Mouse (Mus musculus) stomach, embryonic 14.5 days (tissue): ENCODE results near the gene Fut2. TPM values are rescaled to one million over a fixed set of nuclear protein-coding genes. Genes with fewer than 3 reads are reported as not detected.

Source experiments
- ATAC-seq: fragments of 200-750 bp; cut with Nextera tagmentation; 2 replicates; pipeline ENCODE4 v1.8.0; 2017; ENCODE audit warnings: low read depth, moderate TSS enrichment; ENCODE audit not compliant: insufficient number of reproducible peaks, insufficient read depth, low FRiP score
- H3K27ac ChIP-seq: fragments of 300-500 bp; sonication (generic); 2 replicates; pipeline ENCODE4 v1.5.1; 2014; ENCODE audit warnings: mild to moderate bottlenecking, low read length, moderate library complexity, mixed read lengths
- H3K27me3 ChIP-seq: fragments of 300-500 bp; sonication (generic); 2 replicates; pipeline ENCODE4 v1.6.1; 2014; ENCODE audit warnings: low read length, control low read depth, mixed read lengths; ENCODE audit not compliant: control insufficient read depth, insufficient read depth
- H3K36me3 ChIP-seq: fragments of 300-500 bp; sonication (generic); 2 replicates; pipeline ENCODE4 v1.6.1; 2014; ENCODE audit warnings: mild to moderate bottlenecking, control low read depth, low read length, moderate library complexity, mixed read lengths; ENCODE audit not compliant: control insufficient read depth, insufficient read depth
- H3K4me1 ChIP-seq: fragments of 300-500 bp; sonication (generic); 2 replicates; pipeline ENCODE4 v1.6.1; 2014; ENCODE audit warnings: low read length, control low read depth, mixed read lengths; ENCODE audit not compliant: control insufficient read depth, insufficient read depth
- H3K4me2 ChIP-seq: fragments of 300-500 bp; sonication (generic); replicated peaks from 2 replicates; pipeline ENCODE4 v1.6.1; 2014; ENCODE audit warnings: low read depth, low read length, control low read depth
- H3K4me3 ChIP-seq: fragments of 300-500 bp; sonication (generic); 2 replicates; pipeline ENCODE4 v1.5.1; 2014; ENCODE audit warnings: low read depth, low read length, control low read depth
- H3K9ac ChIP-seq: fragments of 300-500 bp; sonication (generic); replicated peaks from 2 replicates; pipeline ENCODE4 v1.6.1; 2014; ENCODE audit warnings: low read depth, mild to moderate bottlenecking, control low read depth, low read length, moderate library complexity, mixed read lengths
- H3K9me3 ChIP-seq: fragments of 300-500 bp; sonication (generic); 2 replicates; pipeline ENCODE4 v1.6.1; 2016; ENCODE audit warnings: low read depth, low read length, control low read depth; ENCODE audit not compliant: control insufficient read depth
- WGBS: fragments of 180-500 bp; shearing (Covaris S2); extraction: QIAGEN DNeasy Blood & Tissue Kit; methylation state at CpG from one replicate; pipeline ENCODE4 v1.1.7; 2014; 5-methylcytosine and 5-hydroxymethylcytosine counted together
- polyA plus RNA-seq: library from polyadenylated mRNA; unstranded; fragments of >200 nt; fragmentation: Nextera tagmentation; extraction: Ambion mirVana; gene quantifications from 2 replicates; pipeline ENCODE4 v1.2.1, GENCODE M21; 2014

The Fut2 gene
- polyA plus RNA-seq, 1 experiment from 2014 or later: 6.1 TPM

- peak overlapping the region; percentile 39 for H3K4me3 ChIP-seq
- H3K27ac ChIP-seq: no peak overlapping the region
- peak overlapping the region; percentile 73 for H3K4me2 ChIP-seq
- H3K9ac ChIP-seq: peak overlapping the region; percentile 55; the same call in 1 of the 2 replicates
- H3K27me3 ChIP-seq: 0 out of 2 replicates have a peak, but pooled peaks cover 4% of the 10 kb centered on the region
- H3K4me1 ChIP-seq: peaks cover 27% of the 10 kb centered on the region
- WGBS: 1% methylated on average over 20 of the region's 20 CpGs
- no peaks in the 10 kb centered on the region for H3K36me3 ChIP-seq
- no peak for ATAC-seq
- H3K9me3 ChIP-seq: no peaks in the 10 kb centered on the region
Observed at GRCm38 (mm10) chr7:45700301-45701015, 34.3 kb upstream of the Fut2 start.

- WGBS: 2% methylated on average over 36 of the region's 36 CpGs
- no peak for ATAC-seq
- H3K4me3 ChIP-seq: peak within 1 kb of the TSS; percentile 39
- H3K4me1 ChIP-seq: peaks cover 27% of the 10 kb centered on the region
- peak within 1 kb of the TSS; percentile 55; the same call in 1 of the 2 replicates for H3K9ac ChIP-seq
- 0 out of 2 replicates have a peak, but pooled peaks cover 4% of the 10 kb centered on the region for H3K27me3 ChIP-seq
- no peaks in the 10 kb centered on the region for H3K36me3 ChIP-seq
- H3K9me3 ChIP-seq: no peaks in the 10 kb centered on the region
- H3K4me2 ChIP-seq: peak within 1 kb of the TSS; percentile 73
- no peak within 1 kb of the TSS for H3K27ac ChIP-seq
Observed at GRCm38 (mm10) chr7:45699523-45700141, 33.4 kb upstream of the Fut2 start, which contains the start of gene Car11. Gene Car11, plus strand, starts transcription at chr7:45699843.

GRCm38 (mm10) chr7:45697894-45698293 is 31.7 kb upstream of the Fut2 start:
- no peak overlapping the region for H3K4me3 ChIP-seq
- no peak for ATAC-seq
- H3K36me3 ChIP-seq: no peaks in the 10 kb centered on the region
- no peak overlapping the region for H3K27ac ChIP-seq
- peaks cover 17% of the 10 kb centered on the region; the same call in 1 of the 2 replicates for H3K4me1 ChIP-seq
- no peak overlapping the region for H3K9ac ChIP-seq
- no peaks in the 10 kb centered on the region for H3K9me3 ChIP-seq
- H3K4me2 ChIP-seq: no peak overlapping the region
- H3K27me3 ChIP-seq: 0 out of 2 replicates have a peak, but pooled peaks cover 4% of the 10 kb centered on the region
- 89% methylated on average over 6 of the region's 7 CpGs for WGBS

- Histone ChIP-seq H3K4me2 (no peak overlapping the region), H3K9me3 (no peaks in the 10 kb centered on the region), H3K27ac (no peak overlapping the region), H3K9ac (no peak overlapping the region), H3K27me3 (0 out of 2 replicates have a peak, but pooled peaks cover 4% of the 10 kb centered on the region), H3K4me3 (no peak overlapping the region), H3K4me1 (peaks cover 5% of the 10 kb centered on the region; the same call in 1 of the 2 replicates), H3K36me3 (no peaks in the 10 kb centered on the region)
- ATAC-seq: no peak
- WGBS: 11% methylated on average over 6 of the region's 6 CpGs
Observed at GRCm38 (mm10) chr7:45695098-45695497, 28.9 kb upstream of the Fut2 start.

GRCm38 (mm10) chr7:45693921-45694591 is 27.9 kb upstream of the Fut2 start, which contains the start of gene Sec1:
Gene Sec1, minus strand, starts transcription at chr7:45694402.
- 0 out of 2 replicates have a peak, but pooled peaks cover 4% of the 10 kb centered on the region for H3K27me3 ChIP-seq
- 89% methylated on average over 50 of the region's 50 CpGs for WGBS
- H3K4me3 ChIP-seq: no peak within 1 kb of the TSS
- H3K27ac ChIP-seq: no peak within 1 kb of the TSS
- no peak for ATAC-seq
- no peak within 1 kb of the TSS for H3K9ac ChIP-seq
- no peaks in the 10 kb centered on the region for H3K36me3 ChIP-seq
- H3K9me3 ChIP-seq: no peaks in the 10 kb centered on the region
- no peak within 1 kb of the TSS for H3K4me2 ChIP-seq
- H3K4me1 ChIP-seq: no peaks in the 10 kb centered on the region

- Histone ChIP-seq H3K27me3 (no peaks in the 10 kb centered on the region), H3K36me3 (no peaks in the 10 kb centered on the region), H3K9ac (no peak overlapping the region), H3K4me2 (no peak overlapping the region), H3K4me3 (no peak overlapping the region), H3K9me3 (no peaks in the 10 kb centered on the region), H3K27ac (no peak overlapping the region), H3K4me1 (no peaks in the 10 kb centered on the region)
- no peak for ATAC-seq
- 88% methylated on average over 2 of the region's 2 CpGs for WGBS
Observed at GRCm38 (mm10) chr7:45692364-45692763, 26.2 kb upstream of the Fut2 start.

GRCm38 (mm10) chr7:45689800-45690199 is 23.6 kb upstream of the Fut2 start:
- Histone ChIP-seq H3K36me3 (no peaks in the 10 kb centered on the region), H3K27ac (no peak overlapping the region), H3K4me3 (no peak overlapping the region), H3K27me3 (no peaks in the 10 kb centered on the region), H3K9ac (no peak overlapping the region), H3K4me1 (peaks cover 21% of the 10 kb centered on the region), H3K9me3 (no peaks in the 10 kb centered on the region), H3K4me2 (no peak overlapping the region)
- 64% methylated on average over 11 of the region's 11 CpGs for whole genome bisulfite sequencing
- no peak for ATAC-seq

GRCm38 (mm10) chr7:45689099-45689498 is 22.9 kb upstream of the Fut2 start:
- no peak overlapping the region for H3K27ac ChIP-seq
- peaks cover 22% of the 10 kb centered on the region for H3K4me1 ChIP-seq
- no peaks in the 10 kb centered on the region for H3K9me3 ChIP-seq
- H3K9ac ChIP-seq: no peak overlapping the region
- no peak for ATAC-seq
- H3K4me3 ChIP-seq: no peak overlapping the region
- H3K27me3 ChIP-seq: no peaks in the 10 kb centered on the region
- H3K36me3 ChIP-seq: no peaks in the 10 kb centered on the region
- WGBS: 69% methylated on average over 6 of the region's 6 CpGs
- H3K4me2 ChIP-seq: no peak overlapping the region
